Mouse (Mus musculus): ENCODE data around the gene Rnf115.

DNA sequence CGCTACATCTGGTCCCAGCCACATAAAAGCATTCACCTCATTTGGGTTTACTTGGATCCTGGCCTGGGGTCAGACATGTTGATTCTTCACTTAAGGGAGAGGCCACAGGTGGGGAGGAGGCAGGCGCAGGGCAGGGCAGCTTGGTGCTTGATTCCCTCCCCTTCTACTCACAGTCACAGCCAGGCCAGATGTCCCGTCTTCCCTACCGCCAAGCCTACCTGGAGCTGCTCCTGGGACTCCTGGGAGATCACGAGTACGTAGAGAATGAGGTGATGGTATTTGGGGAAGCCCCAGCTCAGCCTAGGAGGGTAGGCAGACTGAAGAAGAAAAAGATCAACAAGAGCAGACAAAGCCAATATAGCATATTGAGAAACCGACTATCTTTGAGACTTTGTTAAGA is 20.5 kb upstream of the Rnf115 start:
- TF ChIP-seq CTCF (IDR thresholded peaks at IDR 0.05; ENCODE audit: control insufficient read depth, insufficient read depth, insufficient read length) (no peak), MYOD1 (IDR thresholded peaks at IDR 0.05; ENCODE audit: control insufficient read depth, insufficient read length, low read depth) (no peak), MYOG (IDR thresholded peaks at IDR 0.05; ENCODE audit: control insufficient read depth, extremely low read depth, insufficient read length) (no peak)
